Mouse (Mus musculus): ENCODE data around the gene Mybpc2.
A peak's percentile ranks its signal among the peaks of the same experiment; 100 is the strongest.

Mybpc2 gene

GRCm38 (mm10) chr7:44462218-44463055 is 62.0 kb downstream of the Mybpc2 start:
- DNase-seq: peak; percentile 51 to 76

GRCm38 (mm10) chr7:44461503-44462217 is 62.8 kb downstream of the Mybpc2 start:
- DNase-seq: peak; percentile 22 to 24

GRCm38 (mm10) chr7:44460767-44461502 is 63.5 kb downstream of the Mybpc2 start:
- DNase-seq: peak in 1 of 2 experiments; percentile 23

- peak in 1 of 2 experiments; percentile 8 for DNase-seq
Observed at GRCm38 (mm10) chr7:44460067-44460466, 64.4 kb downstream of the Mybpc2 start.

GRCm38 (mm10) chr7:44456302-44456701 is 68.2 kb downstream of the Mybpc2 start:
- DNase-seq: peak in 1 of 2 experiments; percentile 2

GRCm38 (mm10) chr7:44453256-44453655 is 71.2 kb downstream of the Mybpc2 start:
- DNase-seq: no peak
